Comparison of ENCODE assay signal across 7 mouse cellular contexts in the genomic region with DNA sequence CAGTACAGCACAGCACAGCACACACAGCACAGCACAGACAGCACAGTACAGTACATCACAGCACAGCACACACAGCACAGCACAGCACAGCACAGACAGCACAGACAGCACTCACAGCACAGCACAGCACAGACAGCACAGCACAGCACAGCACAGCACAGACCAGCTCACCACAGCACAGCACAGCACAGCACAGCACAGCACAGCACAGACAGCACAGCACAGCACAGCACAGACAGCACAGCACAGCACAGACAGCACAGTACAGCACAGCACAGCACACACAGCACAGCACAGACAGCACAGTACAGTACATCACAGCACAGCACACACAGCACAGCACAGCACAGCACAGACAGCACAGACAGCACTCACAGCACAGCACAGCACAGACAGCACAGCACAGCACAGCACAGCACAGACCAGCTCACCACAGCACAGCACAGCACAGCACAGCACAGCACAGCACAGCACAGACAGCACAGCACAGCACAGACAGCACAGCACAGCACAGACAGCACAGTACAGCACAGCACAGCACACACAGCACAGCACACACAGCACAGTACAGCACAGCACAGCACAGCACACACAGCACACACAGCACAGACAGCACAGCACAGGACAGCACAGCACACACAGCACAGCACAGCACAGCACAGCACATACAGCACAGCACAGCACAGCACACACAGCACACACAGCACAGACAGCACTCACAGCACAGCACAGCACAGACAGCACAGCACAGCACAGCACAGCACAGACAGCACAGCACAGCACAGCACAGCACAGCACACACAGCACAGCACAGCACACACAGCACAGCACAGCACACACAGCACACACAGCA. TPM values are rescaled to one million over a fixed set of nuclear protein-coding genes. Genes with fewer than 3 reads are reported as not detected.
DNase-seq lines count a peak whose midpoint lies in the region; ATAC-seq and TF ChIP-seq lines count a peak whose summit lies in the region.
"Not testable (repeated sequence)": the region's sequence is repeated elsewhere in the genome, so short reads cannot be mapped to it uniquely, and the experiment has no call there.

No protein-coding gene starts in this region.

- H3K4me3 ChIP-seq in embryonic facial prominence, embryonic 15.5 days (replicated peaks); heart, embryonic 12.5 days; hindbrain, embryonic 14.5 days (replicated peaks; ENCODE audit: low read length); limb, embryonic 13.5 days; lung, postnatal 0 days (ENCODE audit: low read depth, low read length); midbrain, embryonic 15.5 days; stomach, embryonic 15.5 days (replicated peaks): not testable (repeated sequence)

- not testable (repeated sequence) for H3K4me1 ChIP-seq in embryonic facial prominence, embryonic 15.5 days; heart, embryonic 12.5 days (replicated peaks); hindbrain, embryonic 14.5 days (replicated peaks; ENCODE audit: control insufficient read depth, insufficient read depth, low read length); limb, embryonic 13.5 days; lung, postnatal 0 days (ENCODE audit: insufficient read depth, low read depth, low read length); midbrain, embryonic 15.5 days; stomach, embryonic 15.5 days

- not testable (repeated sequence) for H3K9ac ChIP-seq in embryonic facial prominence, embryonic 15.5 days; heart, embryonic 12.5 days; hindbrain, embryonic 14.5 days; limb, embryonic 13.5 days; lung, postnatal 0 days (replicated peaks; ENCODE audit: low read depth); midbrain, embryonic 15.5 days; stomach, embryonic 15.5 days

- not testable (repeated sequence) for TF ChIP-seq EP300 in lung, postnatal 0 days (IDR thresholded peaks at IDR 0.05)

- DNase-seq in hindbrain, embryonic 14.5 days (ENCODE audit: low spot score); lung, postnatal 0 days (ENCODE audit: low spot score): not testable (repeated sequence)

- not testable (repeated sequence) for H3K27ac ChIP-seq in embryonic facial prominence, embryonic 15.5 days (replicated peaks); heart, embryonic 12.5 days (ENCODE audit: poor library complexity, severe bottlenecking); hindbrain, embryonic 14.5 days; limb, embryonic 13.5 days; lung, postnatal 0 days (ENCODE audit: low read length); midbrain, embryonic 15.5 days; stomach, embryonic 15.5 days

- not testable (repeated sequence) for TF ChIP-seq CTCF in lung, postnatal 0 days (IDR thresholded peaks at IDR 0.05)

- H3K27me3 ChIP-seq in embryonic facial prominence, embryonic 15.5 days; heart, embryonic 12.5 days (replicated peaks); hindbrain, embryonic 14.5 days (ENCODE audit: control insufficient read depth, insufficient read depth, low read length); limb, embryonic 13.5 days; lung, postnatal 0 days (replicated peaks; ENCODE audit: insufficient read depth, low read length); midbrain, embryonic 15.5 days (replicated peaks); stomach, embryonic 15.5 days (replicated peaks): not testable (repeated sequence)

- not testable (repeated sequence) for H3K36me3 ChIP-seq in embryonic facial prominence, embryonic 15.5 days; heart, embryonic 12.5 days; hindbrain, embryonic 14.5 days (replicated peaks; ENCODE audit: control insufficient read depth, insufficient read depth); limb, embryonic 13.5 days; lung, postnatal 0 days (ENCODE audit: insufficient read depth, low read length); midbrain, embryonic 15.5 days (replicated peaks); stomach, embryonic 15.5 days

- peak; percentile 81 for ATAC-seq in embryonic facial prominence, embryonic 15.5 days (ENCODE audit: insufficient number of reproducible peaks, low FRiP score, low TSS enrichment, low read depth)
- ATAC-seq in heart, embryonic 12.5 days (ENCODE audit: insufficient number of reproducible peaks, low FRiP score) = peak; percentile 63
- ATAC-seq in hindbrain, embryonic 14.5 days (ENCODE audit: low FRiP score) = peak; percentile 79
- 0 out of 2 replicates have a peak, but pooled peaks have one; percentile 54 for ATAC-seq in limb, embryonic 13.5 days (ENCODE audit: low FRiP score, low read depth)
- peak; percentile 26; the same call in 1 of the 2 replicates for ATAC-seq in lung, postnatal 0 days
- peak; percentile 48 for ATAC-seq in midbrain, embryonic 15.5 days (replicated peaks)
- peak; percentile 71; the same call in 1 of the 2 replicates for ATAC-seq in stomach, embryonic 15.5 days (ENCODE audit: insufficient read depth, low FRiP score, low read depth)

- H3K4me2 ChIP-seq in embryonic facial prominence, embryonic 15.5 days (replicated peaks); heart, embryonic 12.5 days; hindbrain, embryonic 14.5 days (replicated peaks); limb, embryonic 13.5 days (replicated peaks); lung, postnatal 0 days (replicated peaks; ENCODE audit: low read depth, low read length); midbrain, embryonic 15.5 days; stomach, embryonic 15.5 days: not testable (repeated sequence)

- H3K9me3 ChIP-seq in embryonic facial prominence, embryonic 15.5 days (replicated peaks); heart, embryonic 12.5 days (replicated peaks); hindbrain, embryonic 14.5 days (ENCODE audit: control insufficient read depth, low read length); limb, embryonic 13.5 days; lung, postnatal 0 days (ENCODE audit: low read length); midbrain, embryonic 15.5 days; stomach, embryonic 15.5 days: not testable (repeated sequence)

RNA-seq across cellular contexts. Expression of a gene that starts 35.0 kb away (rescaled TPM):
- polyA plus RNA-seq in embryonic facial prominence, embryonic 15.5 days (2015; fragmentation: Nextera tagmentation; extraction: Ambion mirVana) = 19.1 and 20.5 TPM in 2 replicates
- polyA plus RNA-seq in heart, embryonic 12.5 days (2016; fragmentation: Nextera tagmentation; extraction: Ambion mirVana) = 13.2 and 14.8 TPM in 2 replicates
- polyA plus RNA-seq in hindbrain, embryonic 14.5 days (2014; fragmentation: Nextera tagmentation; extraction: Ambion mirVana) = 15.6 and 17.0 TPM in 2 replicates
- polyA plus RNA-seq in limb, embryonic 13.5 days (2015; fragmentation: Nextera tagmentation; extraction: Ambion mirVana) = 26.1 and 26.5 TPM in 2 replicates
- 14.9 and 15.2 TPM in 2 replicates for polyA plus RNA-seq in lung, postnatal 0 days (2015; fragmentation: Nextera tagmentation; extraction: Ambion mirVana)
- 17.1 and 19.7 TPM in 2 replicates for polyA plus RNA-seq in midbrain, embryonic 15.5 days (2015; fragmentation: Nextera tagmentation; extraction: Ambion mirVana)
- polyA plus RNA-seq in stomach, embryonic 15.5 days (2015; fragmentation: Nextera tagmentation; extraction: Ambion mirVana) = 19.3 and 19.5 TPM in 2 replicates

Comparison
In these comparisons a context has a peak if more than half of its experiments do, and no peak if none do; other contexts are left out.
1. ATAC-seq: peak in every context shown above with its lines; median percentile 81 in embryonic facial prominence, embryonic 15.5 days; 79 in hindbrain, embryonic 14.5 days; 71 in stomach, embryonic 15.5 days; 63 in heart, embryonic 12.5 days; 54 in limb, embryonic 13.5 days; 48 in midbrain, embryonic 15.5 days; 26 in lung, postnatal 0 days.